Mouse (Mus musculus): ENCODE data around the gene Dusp22. TPM values are rescaled to one million over a fixed set of nuclear protein-coding genes. Genes with fewer than 3 reads are reported as not detected.

The Dusp22 gene
- polyA plus RNA-seq (2014; fragmentation: Nextera tagmentation; extraction: Ambion mirVana), result 19.5 and 20.3 TPM in 2 replicates

DNA sequence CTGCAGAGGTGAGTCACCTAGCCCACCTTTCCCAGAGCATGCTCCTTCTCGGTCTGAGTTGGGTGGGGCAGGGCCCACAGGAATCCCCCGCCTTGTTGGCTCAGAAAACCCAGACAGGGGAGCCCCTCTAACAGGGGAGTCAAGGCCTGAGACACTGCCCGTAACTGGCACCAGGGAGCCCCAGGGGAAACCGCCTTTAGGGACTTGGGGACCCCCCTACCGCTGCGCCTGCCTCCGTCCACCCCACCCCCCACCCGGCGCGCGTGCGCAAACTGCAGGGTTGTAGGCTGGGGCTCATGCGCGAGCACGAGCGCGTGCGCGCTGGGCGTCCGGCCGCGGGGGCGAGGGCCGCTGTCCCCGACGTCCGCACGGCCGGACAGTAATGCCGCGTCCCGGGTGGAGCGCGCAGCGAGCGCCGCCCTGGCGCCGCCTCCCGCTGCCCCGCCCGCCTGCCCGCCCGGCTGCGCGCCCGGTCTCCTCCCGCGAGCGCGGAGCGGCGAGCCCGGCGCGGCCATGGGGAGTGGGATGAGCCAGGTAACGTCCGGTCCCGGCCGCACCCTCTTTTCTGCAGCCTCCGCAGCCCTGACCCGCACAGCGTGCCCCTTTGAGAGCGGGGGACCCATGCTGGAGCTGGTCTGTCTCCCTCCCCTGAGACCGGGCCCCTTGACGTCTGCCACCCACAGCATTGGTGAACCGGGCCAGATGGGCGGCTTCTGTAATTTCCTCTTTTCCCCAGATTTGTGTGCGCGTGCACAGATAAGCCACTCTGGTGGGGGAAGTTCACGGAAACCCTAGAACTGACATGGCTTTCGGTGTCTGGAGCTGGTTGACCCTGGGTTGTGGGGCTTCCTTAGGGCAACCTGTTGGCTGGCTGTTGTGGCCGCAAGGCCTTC is at the start of gene Dusp22:
TSS of gene Dusp22 (plus strand) at position 387 of the 893 bp plus-strand sequence.
- Histone ChIP-seq H3K27ac (ENCODE audit: low read depth, low read length) (no peak within 1 kb of the TSS), H3K4me1 (ENCODE audit: control insufficient read depth, insufficient read depth, low read length) (no peaks in the 10 kb centered on the region), H3K4me2 (ENCODE audit: low read depth) (peak within 1 kb of the TSS; percentile 78), H3K9me3 (ENCODE audit: control insufficient read depth, low read length) (no peaks in the 10 kb centered on the region), H3K9ac (ENCODE audit: low read length) (peak within 1 kb of the TSS; percentile 83), H3K27me3 (ENCODE audit: control insufficient read depth, insufficient read depth, low read length) (no peaks in the 10 kb centered on the region), H3K36me3 (ENCODE audit: control insufficient read depth, insufficient read depth, low read length) (no peaks in the 10 kb centered on the region), H3K4me3 (ENCODE audit: low read depth, low read length) (peak within 1 kb of the TSS; percentile 77)
- under 1% methylated on average over 68 of the region's 74 CpGs for WGBS
- peak; percentile 87 for DNase-seq (ENCODE audit: low spot score)
- ATAC-seq (ENCODE audit: insufficient read depth, low FRiP score, low TSS enrichment), result peak; percentile 92

DNA sequence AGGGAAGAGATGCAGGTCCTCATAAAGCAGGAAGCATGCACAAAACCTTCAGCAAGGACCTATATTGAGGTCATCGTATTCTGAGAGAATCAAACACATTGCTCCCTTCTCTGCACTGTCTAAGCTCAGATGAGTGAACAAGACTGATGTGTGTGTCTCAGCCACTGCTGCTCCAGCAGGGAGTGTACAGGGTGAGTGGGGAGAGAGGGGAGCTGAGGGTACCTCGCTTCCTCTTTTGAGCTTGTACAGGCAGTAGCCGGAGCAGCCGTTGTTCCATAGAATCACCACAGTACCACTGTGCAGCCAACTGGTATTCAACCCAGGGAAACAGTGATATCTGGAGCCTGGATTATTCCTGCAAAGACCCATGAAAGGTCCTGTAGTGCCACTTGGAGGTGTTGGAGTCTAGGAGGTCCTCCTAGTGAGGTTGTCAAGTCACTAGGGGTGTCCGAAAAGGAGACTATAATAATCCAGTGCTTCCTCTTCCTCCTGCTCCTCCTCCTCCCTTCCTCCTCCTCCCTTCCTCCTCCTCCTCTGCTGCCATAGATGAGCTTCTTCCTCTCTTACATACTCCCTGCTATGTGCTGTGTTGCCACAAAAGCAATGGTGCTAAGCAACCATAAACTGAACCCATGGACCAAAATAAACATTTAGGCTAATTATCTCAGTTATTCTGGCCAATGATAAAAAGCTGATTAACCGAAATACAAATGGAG is 47.6 kb upstream of the Dusp22 start:
- ATAC-seq (ENCODE audit: insufficient read depth, low FRiP score, low TSS enrichment) (no peak), DNase-seq (ENCODE audit: low spot score) (no peak)
- H3K36me3 ChIP-seq (ENCODE audit: control insufficient read depth, insufficient read depth, low read length), result no peaks in the 10 kb centered on the region
- H3K9me3 ChIP-seq (ENCODE audit: control insufficient read depth, low read length), result no peaks in the 10 kb centered on the region
- no peak overlapping the region for H3K4me2 ChIP-seq (ENCODE audit: low read depth)
- no peak overlapping the region for H3K27ac ChIP-seq (ENCODE audit: low read depth, low read length)
- WGBS, result 87% methylated on average over 6 of the region's 6 CpGs
- no peaks in the 10 kb centered on the region for H3K4me1 ChIP-seq (ENCODE audit: control insufficient read depth, insufficient read depth, low read length)
- H3K4me3 ChIP-seq (ENCODE audit: low read depth, low read length), result no peak overlapping the region
- H3K9ac ChIP-seq (ENCODE audit: low read length), result no peak overlapping the region
- no peaks in the 10 kb centered on the region for H3K27me3 ChIP-seq (ENCODE audit: control insufficient read depth, insufficient read depth, low read length)

DNA sequence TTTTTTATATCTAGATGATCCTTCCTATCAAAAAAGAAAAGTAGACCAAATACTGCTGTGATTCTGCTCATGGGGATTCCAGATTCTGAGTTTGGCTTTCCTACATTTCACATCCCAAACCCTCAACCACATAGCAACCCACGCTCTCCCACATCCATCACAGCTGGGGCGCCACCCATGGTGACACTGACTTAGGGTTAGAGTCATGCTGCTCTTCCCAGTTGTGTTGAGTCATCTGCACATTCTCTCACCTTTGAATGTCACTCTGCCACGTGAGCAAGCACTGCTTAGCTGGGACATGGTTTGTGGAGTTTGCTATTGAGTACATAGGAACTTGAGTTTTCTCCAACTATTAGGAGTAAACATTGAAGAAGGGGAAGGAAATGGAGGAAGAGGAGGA is 40.1 kb upstream of the Dusp22 start:
- ATAC-seq (ENCODE audit: insufficient read depth, low FRiP score, low TSS enrichment), result no peak
- Histone ChIP-seq H3K36me3 (ENCODE audit: control insufficient read depth, insufficient read depth, low read length) (no peaks in the 10 kb centered on the region), H3K4me3 (ENCODE audit: low read depth, low read length) (no peak overlapping the region), H3K4me2 (ENCODE audit: low read depth) (no peak overlapping the region), H3K9ac (ENCODE audit: low read length) (no peak overlapping the region), H3K27ac (ENCODE audit: low read depth, low read length) (no peak overlapping the region), H3K4me1 (ENCODE audit: control insufficient read depth, insufficient read depth, low read length) (no peaks in the 10 kb centered on the region), H3K9me3 (ENCODE audit: control insufficient read depth, low read length) (no peaks in the 10 kb centered on the region), H3K27me3 (ENCODE audit: control insufficient read depth, insufficient read depth, low read length) (no peaks in the 10 kb centered on the region)
- WGBS, result 58% methylated on average over 3 of the region's 3 CpGs
- DNase-seq (ENCODE audit: low spot score), result no peak

GRCm38 (mm10) chr13:30628195-30629048 is 31.4 kb upstream of the Dusp22 start:
- Histone ChIP-seq H3K4me2 (ENCODE audit: low read depth) (no peak overlapping the region), H3K27me3 (ENCODE audit: control insufficient read depth, insufficient read depth, low read length) (no peaks in the 10 kb centered on the region), H3K9ac (ENCODE audit: low read length) (no peak overlapping the region), H3K4me1 (ENCODE audit: control insufficient read depth, insufficient read depth, low read length) (no peaks in the 10 kb centered on the region), H3K9me3 (ENCODE audit: control insufficient read depth, low read length) (no peaks in the 10 kb centered on the region), H3K36me3 (ENCODE audit: control insufficient read depth, insufficient read depth, low read length) (no peaks in the 10 kb centered on the region), H3K27ac (ENCODE audit: low read depth, low read length) (no peak overlapping the region), H3K4me3 (ENCODE audit: low read depth, low read length) (no peak overlapping the region)
- DNase-seq (ENCODE audit: low spot score) (peak; percentile 28), ATAC-seq (ENCODE audit: insufficient read depth, low FRiP score, low TSS enrichment) (no peak)
- 54% methylated on average over 8 of the region's 8 CpGs for WGBS

DNA sequence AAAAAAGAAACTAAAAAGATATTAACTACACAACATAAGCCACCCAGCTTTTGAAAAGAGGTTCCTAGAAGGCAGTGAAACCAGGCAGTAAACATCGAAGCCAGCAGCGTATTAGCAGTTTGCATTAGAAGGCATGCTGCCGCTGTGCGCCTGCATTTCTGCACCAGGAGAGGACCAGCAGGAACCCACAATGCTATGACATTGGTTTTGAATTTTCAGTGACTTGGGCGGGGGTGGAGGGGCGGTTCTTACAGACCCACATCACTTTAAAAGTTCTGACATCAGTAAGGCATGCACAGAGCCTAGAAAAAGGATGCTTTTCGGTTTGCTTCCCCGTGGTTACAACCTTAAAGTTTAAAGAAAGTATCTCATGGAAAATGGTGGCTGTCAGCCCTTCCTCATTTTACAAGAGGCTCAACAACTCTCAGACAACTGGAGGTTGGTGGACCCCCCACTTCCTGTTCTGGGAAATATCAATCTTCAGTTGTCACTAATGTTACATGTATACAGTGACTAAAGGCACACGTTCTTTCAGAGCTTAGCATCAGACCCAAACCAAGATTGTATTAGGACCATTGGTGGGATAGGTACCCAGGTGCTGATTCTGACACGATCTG is 29.9 kb upstream of the Dusp22 start:
- H3K4me1 ChIP-seq (ENCODE audit: control insufficient read depth, insufficient read depth, low read length), result no peaks in the 10 kb centered on the region
- WGBS, result 89% methylated on average over 10 of the region's 10 CpGs
- H3K27me3 ChIP-seq (ENCODE audit: control insufficient read depth, insufficient read depth, low read length), result no peaks in the 10 kb centered on the region

DNA sequence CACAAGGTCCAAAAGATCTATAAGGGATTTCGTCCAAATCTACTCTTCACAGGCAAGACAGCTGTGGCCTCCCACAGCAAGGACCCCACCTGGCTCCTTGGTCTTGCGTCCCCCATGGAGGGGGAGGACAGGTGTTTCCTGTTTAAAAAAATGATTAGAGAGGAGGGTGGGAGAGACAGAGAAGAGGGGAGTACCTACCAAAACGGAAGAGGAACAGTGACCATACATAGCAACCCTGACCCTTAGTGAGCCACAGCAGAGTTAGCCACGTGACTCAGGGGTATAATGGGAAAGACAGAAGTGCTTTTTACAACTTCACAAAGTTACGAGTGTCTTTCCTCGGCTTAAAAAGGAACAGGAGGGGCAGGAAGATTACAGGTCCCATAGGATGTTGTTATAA is 26.8 kb upstream of the Dusp22 start:
- DNase-seq (ENCODE audit: low spot score) (no peak), ATAC-seq (ENCODE audit: insufficient read depth, low FRiP score, low TSS enrichment) (no peak)
- Histone ChIP-seq H3K27me3 (ENCODE audit: control insufficient read depth, insufficient read depth, low read length) (no peaks in the 10 kb centered on the region), H3K9ac (ENCODE audit: low read length) (no peak overlapping the region), H3K4me1 (ENCODE audit: control insufficient read depth, insufficient read depth, low read length) (no peaks in the 10 kb centered on the region), H3K36me3 (ENCODE audit: control insufficient read depth, insufficient read depth, low read length) (no peaks in the 10 kb centered on the region), H3K27ac (ENCODE audit: low read depth, low read length) (no peak overlapping the region), H3K9me3 (ENCODE audit: control insufficient read depth, low read length) (no peaks in the 10 kb centered on the region), H3K4me2 (ENCODE audit: low read depth) (no peak overlapping the region), H3K4me3 (ENCODE audit: low read depth, low read length) (no peak overlapping the region)
- WGBS, result 73% methylated on average over 6 of the region's 6 CpGs

More for the DNA sequence above, 29.9 kb upstream of the Dusp22 start:
- Histone ChIP-seq H3K27ac (ENCODE audit: low read depth, low read length) (no peak overlapping the region), H3K9me3 (ENCODE audit: control insufficient read depth, low read length) (no peaks in the 10 kb centered on the region), H3K9ac (ENCODE audit: low read length) (no peak overlapping the region), H3K4me2 (ENCODE audit: low read depth) (no peak overlapping the region), H3K4me3 (ENCODE audit: low read depth, low read length) (no peak overlapping the region), H3K36me3 (ENCODE audit: control insufficient read depth, insufficient read depth, low read length) (no peaks in the 10 kb centered on the region)
- DNase-seq (ENCODE audit: low spot score), result no peak
- no peak for ATAC-seq (ENCODE audit: insufficient read depth, low FRiP score, low TSS enrichment)

DNA sequence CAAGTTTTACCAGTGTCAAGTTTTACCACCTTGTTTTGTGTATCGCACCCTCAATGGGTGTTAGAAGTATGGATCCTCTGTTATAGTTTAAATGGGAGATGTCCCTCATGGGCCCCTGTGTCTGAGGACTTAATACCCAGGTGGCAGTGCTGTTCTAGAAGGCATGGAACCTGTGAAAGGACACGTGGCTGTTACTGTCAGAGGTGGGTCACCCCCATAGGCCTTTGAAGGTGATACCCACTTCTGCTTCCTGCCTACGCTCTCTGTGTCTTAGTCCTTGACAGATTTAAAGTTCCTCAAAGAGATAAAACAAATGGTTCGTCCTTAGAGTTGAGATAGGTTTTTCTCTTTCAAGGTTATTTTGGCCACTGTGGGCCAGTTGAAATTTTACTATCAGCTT is 23.3 kb upstream of the Dusp22 start:
- no peak overlapping the region for H3K27ac ChIP-seq (ENCODE audit: low read depth, low read length)
- no peak overlapping the region for H3K4me3 ChIP-seq (ENCODE audit: low read depth, low read length)
- no peak for DNase-seq (ENCODE audit: low spot score)
- H3K36me3 ChIP-seq (ENCODE audit: control insufficient read depth, insufficient read depth, low read length), result no peaks in the 10 kb centered on the region
- no peaks in the 10 kb centered on the region for H3K4me1 ChIP-seq (ENCODE audit: control insufficient read depth, insufficient read depth, low read length)
- no peak for ATAC-seq (ENCODE audit: insufficient read depth, low FRiP score, low TSS enrichment)
- H3K4me2 ChIP-seq (ENCODE audit: low read depth), result no peak overlapping the region
- WGBS, result 82% methylated on average over 4 of the region's 4 CpGs
- no peak overlapping the region for H3K9ac ChIP-seq (ENCODE audit: low read length)
- H3K27me3 ChIP-seq (ENCODE audit: control insufficient read depth, insufficient read depth, low read length), result no peaks in the 10 kb centered on the region
- no peaks in the 10 kb centered on the region for H3K9me3 ChIP-seq (ENCODE audit: control insufficient read depth, low read length)

All from neural tube, embryonic 11.5 days (tissue).